Mouse (Mus musculus): ENCODE measurements around the gene Rab40c. TPM values are rescaled to one million over a fixed set of nuclear protein-coding genes. Genes with fewer than 3 reads are reported as not detected.

The Rab40c gene
- total and polyA plus RNA-seq, 2 experiments from 2014 or later = 10.4 to 22.5 TPM

DNA sequence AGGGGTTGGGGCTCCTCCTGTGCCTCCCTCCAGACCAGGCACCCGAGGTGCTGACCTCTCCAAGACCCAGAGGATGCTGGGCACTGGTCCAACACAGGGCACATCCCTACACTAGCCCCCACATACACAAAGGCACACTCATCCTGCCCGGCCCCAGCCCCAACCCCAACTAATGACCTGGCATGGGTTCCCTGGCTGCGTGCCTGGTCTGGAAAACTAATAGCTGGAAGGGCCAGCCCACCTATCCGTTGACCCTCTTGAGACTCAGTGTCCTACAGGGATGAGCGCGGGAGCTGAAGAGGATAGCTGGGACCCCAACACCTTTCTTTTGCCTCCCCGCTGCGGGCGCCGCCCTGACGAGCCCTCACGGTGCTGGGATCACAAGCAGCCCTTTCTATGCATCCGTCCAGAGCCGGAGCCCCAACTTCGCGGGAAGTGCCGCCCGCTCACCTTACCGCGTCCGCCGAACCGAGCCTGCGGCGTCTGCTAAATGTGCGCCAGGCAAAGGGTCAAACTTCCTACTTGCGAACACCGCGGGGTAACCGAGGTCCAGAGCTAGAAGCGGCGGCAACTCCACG, 31.8 kb upstream of the Rab40c start:
- no peak overlapping the region for H3K27ac ChIP-seq (ENCODE audit: low read depth)
- no peaks in the 10 kb centered on the region for H3K9me3 ChIP-seq (replicated peaks; ENCODE audit: control insufficient read depth, low read length)
- DNase-seq (ENCODE audit: low spot score) (no peak), ATAC-seq (ENCODE audit: insufficient read depth, low read depth) (no peak)
- H3K4me2 ChIP-seq (ENCODE audit: low read depth, low read length) = peak overlapping the region; percentile 65
- H3K27me3 ChIP-seq (ENCODE audit: control insufficient read depth, insufficient read depth, low read length) = peaks cover 39% of the 10 kb centered on the region
- H3K4me1 ChIP-seq (ENCODE audit: control insufficient read depth, insufficient read depth) = no peaks in the 10 kb centered on the region
- no peak for TF ChIP-seq EP300 (IDR thresholded peaks at IDR 0.05; ENCODE audit: low read depth)
- no peak for TF ChIP-seq CTCF (IDR thresholded peaks at IDR 0.05; ENCODE audit: low read depth)
- H3K36me3 ChIP-seq (replicated peaks; ENCODE audit: control insufficient read depth, insufficient read depth, low read length) = no peaks in the 10 kb centered on the region
- WGBS = under 1% methylated on average over 33 of the region's 33 CpGs
- peak overlapping the region; percentile 37 for H3K4me3 ChIP-seq (ENCODE audit: low read depth, low read length)
- no peak overlapping the region for H3K9ac ChIP-seq (replicated peaks; ENCODE audit: low read depth, low read length)

- Histone ChIP-seq H3K9me3 (replicated peaks; ENCODE audit: control insufficient read depth, low read length) (no peaks in the 10 kb centered on the region), H3K27ac (ENCODE audit: low read depth) (no peak overlapping the region), H3K9ac (replicated peaks; ENCODE audit: low read depth, low read length) (no peak overlapping the region), H3K4me3 (ENCODE audit: low read depth, low read length) (no peak overlapping the region), H3K36me3 (replicated peaks; ENCODE audit: control insufficient read depth, insufficient read depth, low read length) (no peaks in the 10 kb centered on the region), H3K4me2 (ENCODE audit: low read depth, low read length) (no peak overlapping the region), H3K27me3 (ENCODE audit: control insufficient read depth, insufficient read depth, low read length) (peaks cover 39% of the 10 kb centered on the region), H3K4me1 (ENCODE audit: control insufficient read depth, insufficient read depth) (no peaks in the 10 kb centered on the region)
- 0% methylated on average over 1 of the region's 3 CpGs for WGBS
- ATAC-seq (ENCODE audit: insufficient read depth, low read depth) (no peak), DNase-seq (ENCODE audit: low spot score) (no peak)
- TF ChIP-seq EP300 (IDR thresholded peaks at IDR 0.05; ENCODE audit: low read depth) = no peak
- no peak for TF ChIP-seq CTCF (IDR thresholded peaks at IDR 0.05; ENCODE audit: low read depth)
Measured at GRCm38 (mm10) chr17:25950706-25951105, 31.2 kb upstream of the Rab40c start.

GRCm38 (mm10) chr17:25949981-25950380, 30.5 kb upstream of the Rab40c start:
- ATAC-seq (ENCODE audit: insufficient read depth, low read depth) (no peak), DNase-seq (ENCODE audit: low spot score) (no peak)
- H3K36me3 ChIP-seq (replicated peaks; ENCODE audit: control insufficient read depth, insufficient read depth, low read length) = no peaks in the 10 kb centered on the region
- no peak overlapping the region for H3K9ac ChIP-seq (replicated peaks; ENCODE audit: low read depth, low read length)
- no peak overlapping the region for H3K4me3 ChIP-seq (ENCODE audit: low read depth, low read length)
- 63% methylated on average over 5 of the region's 5 CpGs for WGBS
- no peak overlapping the region for H3K27ac ChIP-seq (ENCODE audit: low read depth)
- TF ChIP-seq EP300 (IDR thresholded peaks at IDR 0.05; ENCODE audit: low read depth) = no peak
- no peak for TF ChIP-seq CTCF (IDR thresholded peaks at IDR 0.05; ENCODE audit: low read depth)
- H3K4me1 ChIP-seq (ENCODE audit: control insufficient read depth, insufficient read depth) = no peaks in the 10 kb centered on the region
- H3K4me2 ChIP-seq (ENCODE audit: low read depth, low read length) = no peak overlapping the region
- H3K27me3 ChIP-seq (ENCODE audit: control insufficient read depth, insufficient read depth, low read length) = peaks cover 39% of the 10 kb centered on the region
- no peaks in the 10 kb centered on the region for H3K9me3 ChIP-seq (replicated peaks; ENCODE audit: control insufficient read depth, low read length)

GRCm38 (mm10) chr17:25948051-25948450, 28.5 kb upstream of the Rab40c start:
- 69% methylated on average over 8 of the region's 8 CpGs for WGBS
- Histone ChIP-seq H3K4me3 (ENCODE audit: low read depth, low read length) (no peak overlapping the region), H3K36me3 (replicated peaks; ENCODE audit: control insufficient read depth, insufficient read depth, low read length) (no peaks in the 10 kb centered on the region), H3K9me3 (replicated peaks; ENCODE audit: control insufficient read depth, low read length) (no peaks in the 10 kb centered on the region), H3K27me3 (ENCODE audit: control insufficient read depth, insufficient read depth, low read length) (peaks cover 34% of the 10 kb centered on the region), H3K9ac (replicated peaks; ENCODE audit: low read depth, low read length) (no peak overlapping the region), H3K4me2 (ENCODE audit: low read depth, low read length) (no peak overlapping the region), H3K4me1 (ENCODE audit: control insufficient read depth, insufficient read depth) (no peaks in the 10 kb centered on the region), H3K27ac (ENCODE audit: low read depth) (no peak overlapping the region)
- TF ChIP-seq CTCF (IDR thresholded peaks at IDR 0.05; ENCODE audit: low read depth) = no peak
- no peak for TF ChIP-seq EP300 (IDR thresholded peaks at IDR 0.05; ENCODE audit: low read depth)
- DNase-seq (ENCODE audit: low spot score) (no peak), ATAC-seq (ENCODE audit: insufficient read depth, low read depth) (no peak)

DNA sequence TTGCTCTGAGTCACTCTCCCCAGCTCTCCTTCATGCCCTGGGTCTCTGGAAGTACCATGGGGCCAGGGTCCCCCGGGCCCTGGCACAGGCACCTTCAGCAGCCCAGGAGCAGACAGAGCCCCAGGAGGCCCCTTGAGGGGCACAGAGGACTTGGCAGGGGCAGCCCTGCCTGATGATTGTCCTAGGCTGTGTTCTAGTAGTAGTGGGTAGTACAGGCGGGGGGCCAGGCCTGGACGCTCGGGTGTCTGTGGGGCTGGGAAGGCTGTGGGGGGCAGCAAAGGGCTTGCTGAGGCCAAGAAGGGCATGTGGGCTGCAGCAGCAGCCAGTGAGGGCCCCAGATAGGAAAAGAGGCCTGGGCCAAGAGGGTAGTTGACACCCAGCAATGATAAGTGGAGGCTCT, 28.0 kb upstream of the Rab40c start:
- Histone ChIP-seq H3K4me2 (ENCODE audit: low read depth, low read length) (no peak overlapping the region), H3K4me1 (ENCODE audit: control insufficient read depth, insufficient read depth) (no peaks in the 10 kb centered on the region), H3K9me3 (replicated peaks; ENCODE audit: control insufficient read depth, low read length) (no peaks in the 10 kb centered on the region), H3K9ac (replicated peaks; ENCODE audit: low read depth, low read length) (no peak overlapping the region), H3K4me3 (ENCODE audit: low read depth, low read length) (no peak overlapping the region), H3K36me3 (replicated peaks; ENCODE audit: control insufficient read depth, insufficient read depth, low read length) (no peaks in the 10 kb centered on the region), H3K27ac (ENCODE audit: low read depth) (no peak overlapping the region), H3K27me3 (ENCODE audit: control insufficient read depth, insufficient read depth, low read length) (peaks cover 29% of the 10 kb centered on the region)
- no peak for DNase-seq (ENCODE audit: low spot score)
- 56% methylated on average over 4 of the region's 4 CpGs for WGBS
- ATAC-seq (ENCODE audit: insufficient read depth, low read depth) = no peak
- TF ChIP-seq CTCF (IDR thresholded peaks at IDR 0.05; ENCODE audit: low read depth) = no peak
- no peak for TF ChIP-seq EP300 (IDR thresholded peaks at IDR 0.05; ENCODE audit: low read depth)

DNA sequence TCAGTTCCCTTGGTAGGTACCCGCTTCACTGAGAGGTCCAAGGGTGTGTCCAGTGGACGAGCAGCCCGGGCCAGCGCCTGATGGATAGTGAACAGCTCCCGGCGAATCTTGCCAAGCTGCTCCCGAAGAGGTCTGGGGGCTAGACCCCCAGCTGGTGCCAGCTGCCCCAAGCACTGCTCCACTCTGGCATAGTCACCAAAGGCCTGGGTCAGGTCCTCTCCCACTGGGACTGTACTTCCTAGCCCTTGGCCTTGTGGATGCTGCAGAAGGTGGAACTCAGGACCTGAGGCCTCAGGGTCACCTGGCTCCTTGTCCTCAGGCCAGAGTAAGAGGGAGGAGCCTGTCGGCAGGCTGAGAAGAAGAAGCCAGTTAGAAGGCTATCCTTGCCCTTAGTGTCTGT, 27.4 kb upstream of the Rab40c start:
- no peak for DNase-seq (ENCODE audit: low spot score)
- 71% methylated on average over 8 of the region's 8 CpGs for WGBS

More for the DNA sequence above, 27.4 kb upstream of the Rab40c start:
- Histone ChIP-seq H3K4me3 (ENCODE audit: low read depth, low read length) (no peak overlapping the region), H3K27me3 (ENCODE audit: control insufficient read depth, insufficient read depth, low read length) (peaks cover 22% of the 10 kb centered on the region), H3K36me3 (replicated peaks; ENCODE audit: control insufficient read depth, insufficient read depth, low read length) (no peaks in the 10 kb centered on the region), H3K9me3 (replicated peaks; ENCODE audit: control insufficient read depth, low read length) (no peaks in the 10 kb centered on the region), H3K4me2 (ENCODE audit: low read depth, low read length) (no peak overlapping the region), H3K9ac (replicated peaks; ENCODE audit: low read depth, low read length) (no peak overlapping the region), H3K27ac (ENCODE audit: low read depth) (no peak overlapping the region), H3K4me1 (ENCODE audit: control insufficient read depth, insufficient read depth) (no peaks in the 10 kb centered on the region)
- TF ChIP-seq EP300 (IDR thresholded peaks at IDR 0.05; ENCODE audit: low read depth) = no peak
- no peak for TF ChIP-seq CTCF (IDR thresholded peaks at IDR 0.05; ENCODE audit: low read depth)
- ATAC-seq (ENCODE audit: insufficient read depth, low read depth) = no peak

All from heart, postnatal 0 days (tissue).